Mouse (Mus musculus): ENCODE data around the gene Fam161a.

DNA sequence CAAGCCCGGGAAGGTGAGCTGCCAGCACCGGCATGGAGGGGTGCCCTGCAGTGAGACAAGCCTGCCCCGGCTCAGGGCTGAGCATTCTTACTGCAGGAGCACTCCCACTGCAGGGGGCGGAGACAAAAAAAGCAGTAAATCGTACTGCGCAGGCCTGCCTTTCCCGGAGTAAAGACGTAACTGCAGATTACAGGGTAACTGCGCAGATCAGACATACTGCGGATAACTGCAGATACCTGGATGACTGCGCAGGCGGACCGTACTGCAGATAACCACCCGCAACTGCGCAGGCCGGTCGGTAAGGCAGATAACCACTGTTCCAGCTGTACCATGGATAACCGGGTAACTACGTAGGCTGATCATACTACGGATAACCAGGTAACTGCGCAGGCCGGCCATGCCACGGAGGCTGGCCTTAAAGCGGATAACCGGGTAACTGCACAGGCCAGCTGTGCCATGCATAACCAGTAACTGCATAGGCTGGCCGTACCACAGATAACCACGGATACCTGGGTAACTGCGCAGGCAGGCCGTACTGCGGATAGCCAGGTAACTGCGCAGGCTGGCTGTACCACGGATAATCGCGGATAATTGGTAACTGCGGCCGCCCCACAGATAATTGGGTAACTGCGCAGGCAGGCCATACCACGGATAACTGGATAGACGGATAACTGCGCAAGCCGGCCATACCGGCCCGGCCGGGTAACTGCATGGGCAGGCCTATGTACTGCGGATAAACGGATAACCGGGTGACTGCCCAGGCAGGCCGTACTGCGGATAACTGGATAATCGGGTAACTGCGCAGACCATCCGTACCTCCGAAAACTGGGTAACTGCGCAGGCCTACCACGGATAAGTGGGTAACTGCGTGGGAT is 35.3 kb upstream of the Fam161a start, which contains the start of gene Zrsr1:
- no peak for TF ChIP-seq CTCF (IDR thresholded peaks at IDR 0.05; ENCODE audit: extremely low read depth, insufficient read depth, low read length)
- TF ChIP-seq POLR2A (IDR thresholded peaks at IDR 0.05; ENCODE audit: extremely low read depth, insufficient read depth, low read length), result peak; percentile 95

Data from cortical plate, adult 2 months (tissue).